Mouse (Mus musculus): ENCODE results near the gene Abr. TPM values are rescaled to one million over a fixed set of nuclear protein-coding genes. Genes with fewer than 3 reads are reported as not detected.
A peak's percentile ranks its signal among the peaks of the same experiment; 100 is the strongest.

The Abr gene
- polyA plus RNA-seq, 2 experiments = 39.7 to 67.5 TPM

DNA sequence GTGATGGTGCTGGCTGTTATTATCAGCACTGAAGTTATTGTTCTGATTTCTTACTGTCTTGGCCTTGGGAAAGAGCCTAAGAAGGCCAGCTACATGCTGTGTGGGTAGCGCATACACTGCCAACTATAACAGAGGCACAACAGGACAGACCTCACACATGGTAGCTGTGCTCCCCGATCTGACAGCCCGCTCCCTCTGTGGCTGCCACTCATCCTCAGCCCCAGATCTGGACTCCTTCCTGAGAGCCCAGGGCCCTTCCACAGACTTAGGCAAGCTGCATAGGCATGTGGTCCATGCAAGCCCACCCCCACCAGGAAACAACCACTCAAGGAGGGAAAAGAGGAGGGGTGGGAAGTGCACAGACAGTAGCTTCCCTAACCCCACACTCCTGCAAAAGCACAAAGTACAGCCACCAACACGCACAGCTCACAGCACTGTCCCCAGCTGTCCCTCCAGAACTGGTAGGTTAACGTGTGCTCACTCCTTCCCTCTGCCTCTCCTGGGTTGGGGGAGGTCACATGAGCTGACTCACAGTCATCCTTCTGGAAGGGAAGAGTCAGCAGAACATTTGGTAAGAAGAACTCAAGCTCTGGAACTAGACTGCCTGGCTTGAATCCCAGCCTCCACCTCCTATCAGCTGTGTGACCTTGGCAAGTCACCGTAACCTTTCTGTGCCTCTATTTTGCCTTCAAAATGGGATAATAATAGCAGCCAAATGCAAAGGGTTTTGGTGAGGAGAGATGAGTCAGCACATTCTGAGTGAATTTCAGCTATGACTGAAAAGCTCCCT is 92.6 kb downstream of the Abr start:
- H3K36me3 ChIP-seq (ENCODE audit: control insufficient read depth, insufficient read depth, low read length) = no peaks in the 10 kb centered on the region
- no peaks in the 10 kb centered on the region for H3K27me3 ChIP-seq (ENCODE audit: control insufficient read depth, insufficient read depth, low read length)
- peaks cover 20% of the 10 kb centered on the region for H3K4me1 ChIP-seq (ENCODE audit: control insufficient read depth, insufficient read depth, low read length)
- no peak overlapping the region for H3K4me3 ChIP-seq (replicated peaks; ENCODE audit: low read length)
- no peak for TF ChIP-seq POLR2A (IDR thresholded peaks at IDR 0.05; ENCODE audit: borderline replicate concordance, extremely low read depth, insufficient read depth, insufficient read length)
- H3K9ac ChIP-seq (ENCODE audit: low read depth, low read length, severe bottlenecking) = no peak overlapping the region
- DNase-seq (ENCODE audit: low spot score) (no peak), ATAC-seq (ENCODE audit: low FRiP score, low read depth) (no peak)
- no peak overlapping the region for H3K27ac ChIP-seq (replicated peaks; ENCODE audit: low read depth, low read length)
- H3K4me2 ChIP-seq (replicated peaks; ENCODE audit: low read depth, low read length, severe bottlenecking) = no peak overlapping the region
- no peaks in the 10 kb centered on the region for H3K9me3 ChIP-seq (ENCODE audit: control insufficient read depth, low read length)
- 80% methylated on average over 6 of the region's 6 CpGs for WGBS

DNA sequence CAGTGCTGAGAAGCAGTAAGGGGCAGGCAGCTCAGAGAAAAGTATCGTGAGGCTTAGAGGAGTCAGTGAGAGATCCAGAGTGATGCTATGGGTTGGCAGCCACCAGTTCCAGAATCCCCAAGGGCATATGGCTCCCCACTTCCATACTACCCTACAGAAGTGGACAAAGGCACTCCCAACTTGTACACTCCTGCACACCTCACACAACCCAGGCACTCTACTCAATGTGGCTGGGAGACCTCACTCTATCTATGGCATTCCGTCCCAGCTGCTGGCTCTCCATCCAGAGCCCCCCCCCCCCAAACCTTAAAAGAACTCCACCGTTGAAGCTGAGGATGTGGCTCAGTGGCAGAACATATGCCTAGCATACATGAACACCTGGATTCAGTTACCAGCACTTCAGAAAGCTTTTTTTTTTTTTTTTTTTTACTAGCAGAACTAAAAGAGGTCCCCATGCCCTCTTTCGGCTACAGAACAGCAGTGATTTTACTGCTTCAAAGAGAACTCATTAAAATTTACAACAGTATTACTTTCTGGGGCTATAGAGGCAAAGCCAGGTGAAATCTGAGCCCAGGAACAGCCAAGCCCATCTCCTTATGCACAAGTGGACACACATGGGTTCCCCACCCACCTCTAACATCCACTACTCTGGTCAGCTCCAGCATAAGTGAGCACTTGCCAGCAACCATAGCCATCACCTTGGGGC is 96.3 kb downstream of the Abr start:
- Histone ChIP-seq H3K4me2 (replicated peaks; ENCODE audit: low read depth, low read length, severe bottlenecking) (no peak overlapping the region; the same call in 1 of the 2 replicates), H3K27ac (replicated peaks; ENCODE audit: low read depth, low read length) (no peak overlapping the region), H3K4me1 (ENCODE audit: control insufficient read depth, insufficient read depth, low read length) (peaks cover 17% of the 10 kb centered on the region), H3K9ac (ENCODE audit: low read depth, low read length, severe bottlenecking) (no peak overlapping the region), H3K4me3 (replicated peaks; ENCODE audit: low read length) (no peak overlapping the region), H3K36me3 (ENCODE audit: control insufficient read depth, insufficient read depth, low read length) (no peaks in the 10 kb centered on the region), H3K27me3 (ENCODE audit: control insufficient read depth, insufficient read depth, low read length) (no peaks in the 10 kb centered on the region), H3K9me3 (ENCODE audit: control insufficient read depth, low read length) (no peaks in the 10 kb centered on the region)
- WGBS = 16% methylated on average over 4 of the region's 4 CpGs
- ATAC-seq (ENCODE audit: low FRiP score, low read depth) (peak; percentile 72), DNase-seq (ENCODE audit: low spot score) (peak; percentile 56)
- no peak for TF ChIP-seq POLR2A (IDR thresholded peaks at IDR 0.05; ENCODE audit: borderline replicate concordance, extremely low read depth, insufficient read depth, insufficient read length)

DNA sequence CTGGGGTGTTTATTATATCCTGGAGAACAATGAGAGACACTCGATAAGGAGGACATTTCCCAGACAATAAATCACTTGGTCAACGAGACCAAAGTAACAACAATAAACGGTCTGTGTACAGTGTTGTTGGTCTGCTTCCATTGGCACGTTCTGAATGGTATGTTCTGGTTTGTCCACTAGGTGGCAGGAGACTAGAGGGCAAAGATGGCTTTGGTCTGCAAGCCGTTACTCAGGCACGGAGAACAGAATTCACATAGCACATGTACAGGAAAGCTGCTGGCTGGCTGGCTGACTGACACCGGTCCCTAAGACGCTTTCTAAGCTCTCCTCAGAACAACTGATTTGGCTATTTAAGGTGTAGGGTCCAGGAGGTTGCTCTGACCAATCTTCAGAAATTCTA is 97.2 kb downstream of the Abr start:
- no peaks in the 10 kb centered on the region for H3K9me3 ChIP-seq (ENCODE audit: control insufficient read depth, low read length)
- TF ChIP-seq POLR2A (IDR thresholded peaks at IDR 0.05; ENCODE audit: borderline replicate concordance, extremely low read depth, insufficient read depth, insufficient read length) = no peak
- no peak overlapping the region for H3K27ac ChIP-seq (replicated peaks; ENCODE audit: low read depth, low read length)
- H3K27me3 ChIP-seq (ENCODE audit: control insufficient read depth, insufficient read depth, low read length) = no peaks in the 10 kb centered on the region
- H3K4me1 ChIP-seq (ENCODE audit: control insufficient read depth, insufficient read depth, low read length) = peaks cover 17% of the 10 kb centered on the region
- ATAC-seq (ENCODE audit: low FRiP score, low read depth) (peak; percentile 47; the same call in 1 of the 2 replicates), DNase-seq (ENCODE audit: low spot score) (peak; percentile 87)
- no peaks in the 10 kb centered on the region for H3K36me3 ChIP-seq (ENCODE audit: control insufficient read depth, insufficient read depth, low read length)
- 7% methylated on average over 8 of the region's 8 CpGs for WGBS
- H3K9ac ChIP-seq (ENCODE audit: low read depth, low read length, severe bottlenecking) = no peak overlapping the region
- no peak overlapping the region for H3K4me3 ChIP-seq (replicated peaks; ENCODE audit: low read length)
- no peak overlapping the region; the same call in 1 of the 2 replicates for H3K4me2 ChIP-seq (replicated peaks; ENCODE audit: low read depth, low read length, severe bottlenecking)

DNA sequence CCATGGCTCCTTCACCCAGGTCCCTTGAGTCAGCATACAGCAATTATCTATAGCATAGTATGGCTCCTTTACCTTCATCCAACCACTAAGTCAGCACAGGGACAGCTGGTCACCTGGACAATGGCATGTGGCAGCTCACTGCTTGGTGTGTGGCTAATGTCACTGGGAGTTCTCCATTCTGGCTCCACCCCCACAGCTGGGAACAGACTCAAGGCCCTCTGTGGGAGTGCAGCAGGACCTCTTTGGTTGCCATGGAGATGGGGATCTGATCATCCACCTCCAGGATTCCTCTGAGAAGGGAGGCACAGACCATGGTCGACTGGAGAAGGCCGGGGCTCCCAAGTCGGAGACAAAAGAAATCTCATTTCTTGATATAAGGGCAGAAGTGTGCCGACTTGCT is 98.8 kb downstream of the Abr start:
- no peak for TF ChIP-seq POLR2A (IDR thresholded peaks at IDR 0.05; ENCODE audit: borderline replicate concordance, extremely low read depth, insufficient read depth, insufficient read length)
- WGBS = 43% methylated on average over 4 of the region's 4 CpGs
- Histone ChIP-seq H3K9ac (ENCODE audit: low read depth, low read length, severe bottlenecking) (no peak overlapping the region), H3K36me3 (ENCODE audit: control insufficient read depth, insufficient read depth, low read length) (no peaks in the 10 kb centered on the region), H3K27ac (replicated peaks; ENCODE audit: low read depth, low read length) (no peak overlapping the region), H3K4me2 (replicated peaks; ENCODE audit: low read depth, low read length, severe bottlenecking) (no peak overlapping the region), H3K4me1 (ENCODE audit: control insufficient read depth, insufficient read depth, low read length) (peaks cover 12% of the 10 kb centered on the region), H3K27me3 (ENCODE audit: control insufficient read depth, insufficient read depth, low read length) (no peaks in the 10 kb centered on the region), H3K9me3 (ENCODE audit: control insufficient read depth, low read length) (no peaks in the 10 kb centered on the region), H3K4me3 (replicated peaks; ENCODE audit: low read length) (no peak overlapping the region)
- ATAC-seq (ENCODE audit: low FRiP score, low read depth) = no peak
- DNase-seq (ENCODE audit: low spot score) = no peak

DNA sequence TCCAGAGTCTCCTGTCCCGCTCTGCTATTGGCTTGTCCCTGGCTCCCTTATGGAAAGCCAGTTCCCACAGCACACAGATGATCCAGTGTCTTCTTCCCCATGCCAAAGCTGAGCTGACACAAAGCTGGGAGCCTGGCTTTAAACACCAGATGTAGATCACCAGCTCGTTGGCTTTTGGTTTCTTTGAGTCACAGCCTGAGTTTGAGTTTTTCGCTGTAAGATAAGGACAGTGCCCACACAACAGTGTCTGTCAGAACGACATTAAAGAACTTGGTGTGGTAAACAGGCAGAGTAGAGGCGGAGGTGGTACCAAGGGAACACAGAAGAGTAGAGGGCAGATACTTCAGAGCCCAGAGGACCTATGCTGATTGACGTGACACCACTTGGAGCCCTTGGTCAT is 101.2 kb downstream of the Abr start:
- Histone ChIP-seq H3K9ac (ENCODE audit: low read depth, low read length, severe bottlenecking) (no peak overlapping the region), H3K27me3 (ENCODE audit: control insufficient read depth, insufficient read depth, low read length) (no peaks in the 10 kb centered on the region), H3K4me1 (ENCODE audit: control insufficient read depth, insufficient read depth, low read length) (peaks cover 7% of the 10 kb centered on the region), H3K36me3 (ENCODE audit: control insufficient read depth, insufficient read depth, low read length) (no peaks in the 10 kb centered on the region), H3K4me2 (replicated peaks; ENCODE audit: low read depth, low read length, severe bottlenecking) (no peak overlapping the region), H3K4me3 (replicated peaks; ENCODE audit: low read length) (no peak overlapping the region), H3K9me3 (ENCODE audit: control insufficient read depth, low read length) (no peaks in the 10 kb centered on the region), H3K27ac (replicated peaks; ENCODE audit: low read depth, low read length) (no peak overlapping the region)
- WGBS = 91% methylated on average over 6 of the region's 6 CpGs
- TF ChIP-seq POLR2A (IDR thresholded peaks at IDR 0.05; ENCODE audit: borderline replicate concordance, extremely low read depth, insufficient read depth, insufficient read length) = no peak
- ATAC-seq (ENCODE audit: low FRiP score, low read depth) (no peak), DNase-seq (ENCODE audit: low spot score) (no peak)

Data from limb, embryonic 14.5 days (tissue).